Mouse (Mus musculus): ENCODE results near the gene Nckap5. TPM values are rescaled to one million over a fixed set of nuclear protein-coding genes. Genes with fewer than 3 reads are reported as not detected.
A peak's percentile ranks its signal among the peaks of the same experiment; 100 is the strongest.

The Nckap5 gene
- polyA plus RNA-seq, 1 experiment from 2014 or later, result 35.6 TPM

DNA sequence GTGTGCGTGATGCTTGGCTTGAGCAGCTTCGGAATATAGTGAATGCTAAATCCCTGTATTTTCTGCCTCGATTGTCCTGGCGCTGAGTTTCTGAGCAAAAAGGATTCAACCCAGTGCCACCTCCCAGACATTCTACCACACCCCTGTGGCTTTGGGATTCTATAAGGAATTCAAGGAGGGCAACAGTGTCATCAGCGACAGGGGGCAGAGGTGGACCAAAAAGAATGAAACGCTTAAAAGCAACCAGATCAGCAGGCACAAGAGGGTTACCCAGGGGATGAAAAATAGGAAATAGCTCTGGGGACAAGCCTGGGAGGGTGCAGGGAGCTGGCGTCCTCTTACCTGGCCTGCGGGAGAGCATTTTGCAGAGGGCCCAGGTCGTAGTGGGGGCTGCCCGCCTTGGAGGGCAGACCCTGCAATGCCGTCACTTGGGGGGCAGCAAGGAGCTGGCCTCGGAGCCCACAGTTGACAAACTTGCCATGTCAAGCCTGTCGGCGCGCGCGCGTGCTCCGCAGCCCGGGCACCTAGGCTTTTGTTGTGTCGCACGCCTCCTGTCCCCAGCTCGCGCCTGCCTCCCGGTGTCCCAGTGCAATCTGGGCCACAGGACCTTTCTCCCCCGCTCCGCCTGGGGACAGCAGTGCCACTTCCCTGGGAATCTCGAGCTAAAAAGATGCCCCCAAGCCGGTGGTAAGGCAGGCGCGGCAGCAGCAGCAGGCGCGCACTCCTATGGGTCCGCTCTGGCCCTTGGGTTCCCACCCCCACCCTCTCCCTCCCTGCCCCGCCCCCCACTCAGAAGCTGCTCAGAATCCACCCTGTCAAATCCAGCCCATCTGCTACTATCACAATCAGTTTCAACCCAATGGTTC, 338.2 kb downstream of the Nckap5 start:
- Histone ChIP-seq H3K9me3 (replicated peaks) (no peaks in the 10 kb centered on the region), H3K4me1 (peaks cover 57% of the 10 kb centered on the region), H3K27ac (replicated peaks) (peak overlapping the region; percentile 85), H3K36me3 (no peaks in the 10 kb centered on the region), H3K27me3 (ENCODE audit: low read depth, poor library complexity, severe bottlenecking) (peaks cover 8% of the 10 kb centered on the region), H3K4me3 (peak overlapping the region; percentile 62)
- 4% methylated on average over 35 of the region's 35 CpGs for WGBS
- DNase-seq (ENCODE audit: low spot score), result peak; percentile 56

DNA sequence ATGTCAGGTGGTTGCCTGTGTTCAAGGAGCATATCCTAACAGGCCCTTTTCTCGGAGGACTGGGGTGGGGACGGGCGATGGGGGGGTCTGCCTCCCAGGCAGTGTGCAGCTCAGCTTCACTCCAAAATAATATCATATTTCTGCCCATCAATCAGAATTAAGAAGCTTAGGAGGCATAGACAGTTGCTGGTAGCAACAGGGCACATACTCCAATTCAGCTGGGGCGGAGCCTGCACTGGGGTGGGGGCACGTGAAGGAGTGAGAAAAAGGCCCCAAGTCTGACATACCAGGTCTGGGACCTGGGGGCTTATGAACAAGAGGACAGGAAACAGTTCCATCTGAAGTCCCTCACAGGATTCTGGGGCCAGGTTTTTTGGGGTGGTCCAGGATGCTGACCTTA, 339.2 kb downstream of the Nckap5 start:
- H3K9me3 ChIP-seq (replicated peaks), result no peaks in the 10 kb centered on the region
- no peak for DNase-seq (ENCODE audit: low spot score)
- peaks cover 8% of the 10 kb centered on the region for H3K27me3 ChIP-seq (ENCODE audit: low read depth, poor library complexity, severe bottlenecking)
- 0 out of 2 replicates have a peak, but pooled peaks cover under 1% of the 10 kb centered on the region for H3K36me3 ChIP-seq
- H3K4me3 ChIP-seq, result peak overlapping the region; percentile 62
- H3K27ac ChIP-seq (replicated peaks), result 0 out of 2 replicates have a peak overlapping the region, but pooled peaks have one; percentile 23
- peaks cover 57% of the 10 kb centered on the region for H3K4me1 ChIP-seq
- 67% methylated on average over 5 of the region's 5 CpGs for WGBS

GRCm38 (mm10) chr1:126490256-126490655, 340.3 kb downstream of the Nckap5 start:
- Histone ChIP-seq H3K27me3 (ENCODE audit: low read depth, poor library complexity, severe bottlenecking) (peaks cover 8% of the 10 kb centered on the region), H3K9me3 (replicated peaks) (no peaks in the 10 kb centered on the region), H3K27ac (replicated peaks) (no peak overlapping the region), H3K4me3 (no peak overlapping the region), H3K4me1 (peaks cover 57% of the 10 kb centered on the region), H3K36me3 (peaks cover 5% of the 10 kb centered on the region; the same call in 1 of the 2 replicates)
- WGBS, result 24% methylated on average over 6 of the region's 6 CpGs
- no peak for DNase-seq (ENCODE audit: low spot score)

GRCm38 (mm10) chr1:126484664-126485087, 345.9 kb downstream of the Nckap5 start:
- no peak overlapping the region for H3K4me3 ChIP-seq
- peaks cover 5% of the 10 kb centered on the region; the same call in 1 of the 2 replicates for H3K36me3 ChIP-seq
- no peak overlapping the region for H3K27ac ChIP-seq (replicated peaks)
- H3K4me1 ChIP-seq, result peaks cover 18% of the 10 kb centered on the region
- H3K27me3 ChIP-seq (ENCODE audit: low read depth, poor library complexity, severe bottlenecking), result no peaks in the 10 kb centered on the region
- H3K9me3 ChIP-seq (replicated peaks), result no peaks in the 10 kb centered on the region
- WGBS, result 88% methylated on average over 6 of the region's 6 CpGs
- no peak for DNase-seq (ENCODE audit: low spot score)

DNA sequence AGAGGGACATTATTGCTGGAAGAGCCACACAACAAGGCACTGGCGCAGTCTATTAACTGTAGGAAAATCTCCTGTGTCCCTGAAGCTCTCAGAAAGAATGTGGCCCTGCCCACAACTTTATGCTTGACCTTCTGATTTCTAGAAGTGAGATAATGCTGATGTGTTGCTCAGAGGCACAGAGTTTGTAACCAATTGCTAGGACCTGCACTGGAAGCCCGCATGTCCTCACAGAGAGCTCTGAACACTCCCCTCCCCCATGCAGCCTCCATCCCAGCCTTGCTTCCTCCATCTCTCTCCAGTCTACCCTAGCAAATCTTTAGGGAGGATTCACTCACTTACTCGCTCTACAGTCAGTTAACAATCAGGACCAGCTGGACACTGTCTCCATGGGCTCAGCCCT, 346.9 kb downstream of the Nckap5 start:
- Histone ChIP-seq H3K27ac (replicated peaks) (no peak overlapping the region), H3K36me3 (peaks cover 5% of the 10 kb centered on the region; the same call in 1 of the 2 replicates), H3K9me3 (replicated peaks) (no peaks in the 10 kb centered on the region), H3K27me3 (ENCODE audit: low read depth, poor library complexity, severe bottlenecking) (no peaks in the 10 kb centered on the region), H3K4me1 (peaks cover 11% of the 10 kb centered on the region), H3K4me3 (no peak overlapping the region)
- WGBS, result 86% methylated on average over 3 of the region's 3 CpGs
- no peak for DNase-seq (ENCODE audit: low spot score)

DNA sequence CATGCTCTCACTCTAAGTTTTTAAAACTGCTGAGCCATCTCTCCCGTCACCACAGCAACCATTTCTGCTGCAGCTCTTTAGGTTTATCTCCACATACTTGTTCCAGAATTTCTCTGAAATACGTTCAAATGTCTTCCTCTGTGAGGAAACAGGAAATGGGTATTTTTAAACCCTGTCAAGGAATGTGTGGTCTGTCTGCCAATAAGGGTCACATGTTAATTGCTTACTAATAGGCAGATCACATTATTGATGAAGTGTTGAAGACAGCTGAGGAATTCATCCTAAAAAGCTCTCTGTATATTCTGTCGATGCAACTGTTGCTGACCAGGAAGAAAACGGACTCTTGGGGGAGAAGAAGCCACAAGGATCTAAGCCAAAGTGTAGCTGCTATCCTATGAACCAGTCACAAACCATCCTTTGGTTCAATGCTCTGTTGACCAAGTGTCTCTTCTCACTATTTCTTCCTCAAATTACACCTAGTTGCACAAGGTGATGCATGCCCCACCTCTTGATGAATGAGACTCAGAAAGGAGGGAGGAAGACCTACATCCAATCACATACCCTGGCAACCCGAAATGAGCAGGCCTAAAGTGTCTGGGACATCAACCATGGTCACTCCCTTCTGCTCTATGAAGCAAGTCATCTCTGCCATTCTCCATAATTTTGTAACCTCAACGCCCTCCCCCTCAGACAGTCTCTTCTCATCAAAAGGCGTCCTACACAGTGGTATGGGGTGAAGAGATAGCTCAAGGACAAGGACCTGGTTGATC, 349.0 kb downstream of the Nckap5 start:
- 86% methylated on average over 7 of the region's 7 CpGs for WGBS
- peaks cover 5% of the 10 kb centered on the region; the same call in 1 of the 2 replicates for H3K36me3 ChIP-seq
- H3K4me1 ChIP-seq, result peaks cover 4% of the 10 kb centered on the region; the same call in 1 of the 2 replicates
- DNase-seq (ENCODE audit: low spot score), result no peak
- no peaks in the 10 kb centered on the region for H3K27me3 ChIP-seq (ENCODE audit: low read depth, poor library complexity, severe bottlenecking)
- H3K4me3 ChIP-seq, result no peak overlapping the region
- H3K27ac ChIP-seq (replicated peaks), result no peak overlapping the region
- no peaks in the 10 kb centered on the region for H3K9me3 ChIP-seq (replicated peaks)

DNA sequence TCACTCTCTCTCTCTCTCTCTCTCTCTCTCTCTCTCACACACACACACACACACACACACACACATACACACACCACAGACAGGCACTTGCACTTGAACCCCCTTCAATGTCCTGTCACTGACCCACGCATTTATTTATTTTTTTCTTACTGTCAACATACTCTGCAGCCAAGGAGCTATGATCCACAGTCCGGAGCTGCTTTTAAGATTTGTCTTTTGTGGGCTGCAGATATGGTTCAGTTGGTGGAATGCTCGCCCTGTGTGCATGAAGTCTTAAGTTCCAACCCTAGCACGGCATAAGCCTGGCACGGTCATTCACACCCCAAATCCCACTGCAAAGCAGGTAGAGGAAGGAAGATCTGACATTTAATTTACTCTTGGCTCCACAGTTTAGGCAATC, 357.6 kb downstream of the Nckap5 start:
- 0 out of 2 replicates have a peak, but pooled peaks cover 4% of the 10 kb centered on the region for H3K4me1 ChIP-seq
- H3K27me3 ChIP-seq (ENCODE audit: low read depth, poor library complexity, severe bottlenecking), result no peaks in the 10 kb centered on the region
- H3K9me3 ChIP-seq (replicated peaks), result no peaks in the 10 kb centered on the region
- WGBS, result 86% methylated on average over 5 of the region's 5 CpGs
- H3K27ac ChIP-seq (replicated peaks), result no peak overlapping the region
- H3K36me3 ChIP-seq, result no peaks in the 10 kb centered on the region
- DNase-seq (ENCODE audit: low spot score), result no peak
- H3K4me3 ChIP-seq, result no peak overlapping the region

DNA sequence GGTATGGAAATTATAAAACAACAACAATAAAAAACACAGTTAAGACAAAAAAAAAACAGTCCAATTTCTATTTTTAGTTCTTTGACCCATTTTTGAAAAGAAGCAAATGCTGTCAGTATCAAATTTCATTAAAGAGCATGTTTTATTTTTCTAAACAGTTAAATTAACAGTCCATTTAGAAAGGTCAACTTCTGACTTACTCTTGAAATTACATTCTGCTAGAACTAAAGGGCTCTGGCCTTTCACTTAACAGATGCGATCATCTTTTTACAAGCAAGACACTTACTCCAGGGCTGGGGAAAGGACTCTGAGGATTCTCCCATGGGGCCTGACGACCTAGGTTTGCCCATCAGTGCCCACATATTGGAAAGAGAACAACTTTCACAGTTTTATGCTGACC, 359.2 kb downstream of the Nckap5 start:
- 80% methylated on average over 2 of the region's 2 CpGs for WGBS
- DNase-seq (ENCODE audit: low spot score), result no peak
- H3K4me3 ChIP-seq, result no peak overlapping the region
- no peak overlapping the region for H3K27ac ChIP-seq (replicated peaks)
- 0 out of 2 replicates have a peak, but pooled peaks cover 4% of the 10 kb centered on the region for H3K4me1 ChIP-seq
- no peaks in the 10 kb centered on the region for H3K27me3 ChIP-seq (ENCODE audit: low read depth, poor library complexity, severe bottlenecking)
- no peaks in the 10 kb centered on the region for H3K9me3 ChIP-seq (replicated peaks)
- H3K36me3 ChIP-seq, result no peaks in the 10 kb centered on the region

- DNase-seq (ENCODE audit: low spot score), result no peak
- Histone ChIP-seq H3K4me3 (no peak overlapping the region), H3K27ac (replicated peaks) (no peak overlapping the region), H3K36me3 (no peaks in the 10 kb centered on the region), H3K4me1 (0 out of 2 replicates have a peak, but pooled peaks cover 4% of the 10 kb centered on the region), H3K27me3 (ENCODE audit: low read depth, poor library complexity, severe bottlenecking) (no peaks in the 10 kb centered on the region), H3K9me3 (replicated peaks) (no peaks in the 10 kb centered on the region)
- whole genome bisulfite sequencing, result 83% methylated on average over 2 of the region's 2 CpGs
Observed at GRCm38 (mm10) chr1:126470883-126471282, 359.7 kb downstream of the Nckap5 start.

DNA sequence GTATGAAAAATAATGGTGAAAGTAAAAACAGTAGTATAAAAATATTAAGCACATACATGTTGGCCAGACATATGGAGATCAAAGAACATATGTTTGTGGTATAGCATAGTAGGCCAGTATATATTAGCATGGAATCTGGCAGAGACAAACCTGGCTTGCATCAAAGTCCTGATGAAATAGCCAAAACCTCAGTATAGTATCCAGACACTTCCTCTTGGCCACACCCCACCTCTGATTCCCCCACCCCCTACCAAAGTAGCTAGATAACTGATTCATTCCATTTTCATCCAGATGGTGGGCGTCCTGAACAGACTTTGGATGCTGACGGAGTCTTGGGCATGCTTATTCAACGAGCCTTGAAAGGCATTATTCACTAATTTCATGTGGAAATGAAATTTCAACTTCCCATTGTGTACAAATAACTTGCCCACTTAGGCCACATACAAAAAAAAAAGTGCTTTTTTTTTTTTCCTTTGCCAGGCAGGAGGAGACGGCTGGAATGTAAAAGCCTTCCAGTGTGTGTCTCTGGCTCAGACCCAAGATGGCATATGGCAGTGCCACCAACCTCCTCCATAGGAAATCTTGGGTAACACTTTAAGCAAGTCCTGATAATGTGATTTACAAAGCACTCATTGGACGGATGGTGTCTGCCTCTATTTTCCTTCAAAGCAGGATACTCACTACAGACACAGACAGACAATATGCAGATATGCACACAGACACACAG, 360.6 kb downstream of the Nckap5 start:
- 87% methylated on average over 5 of the region's 5 CpGs for WGBS
- Histone ChIP-seq H3K27me3 (ENCODE audit: low read depth, poor library complexity, severe bottlenecking) (no peaks in the 10 kb centered on the region), H3K27ac (replicated peaks) (no peak overlapping the region)

DNA sequence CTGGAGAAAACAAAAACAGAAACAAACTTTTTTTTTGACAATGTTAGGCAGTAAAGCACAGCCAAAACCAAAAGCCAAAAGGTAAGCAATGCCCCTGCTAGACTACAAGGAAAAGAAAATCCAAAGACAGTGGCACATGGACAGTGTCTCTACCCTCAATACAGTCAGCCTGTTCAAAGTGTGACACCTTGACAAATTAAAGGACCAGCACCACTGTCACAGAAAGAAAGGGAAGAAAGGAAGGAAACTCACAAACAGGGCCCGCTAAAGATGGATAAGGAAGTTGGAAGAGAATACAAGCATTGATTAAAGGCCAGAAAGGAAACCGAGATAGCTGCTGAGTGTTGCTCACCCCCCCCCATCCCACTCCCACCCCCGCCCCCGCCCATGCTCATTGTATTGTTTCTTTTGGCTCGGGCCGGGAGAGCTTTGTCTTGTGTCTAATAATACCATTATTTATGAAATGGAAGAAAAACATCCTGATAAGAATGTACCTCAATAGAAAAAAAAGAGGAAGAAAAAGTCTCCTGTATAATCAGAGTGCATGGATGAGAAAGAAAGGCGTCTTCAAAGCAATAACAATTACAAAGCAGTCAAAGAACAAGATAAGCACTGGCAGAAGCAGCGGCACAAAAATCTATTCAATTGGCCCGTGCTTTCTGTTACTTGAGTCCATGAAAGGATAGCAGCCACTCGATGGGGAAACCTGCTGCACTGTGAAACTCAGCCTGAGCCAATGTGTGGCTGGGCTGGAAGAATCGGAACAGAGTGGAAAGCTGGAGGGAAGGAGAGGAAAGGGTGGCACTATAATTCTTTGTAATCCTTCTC, 368.9 kb downstream of the Nckap5 start:
- Histone ChIP-seq H3K4me1 (peaks cover 19% of the 10 kb centered on the region), H3K27ac (replicated peaks) (0 out of 2 replicates have a peak overlapping the region, but pooled peaks have one; percentile 17), H3K27me3 (ENCODE audit: low read depth, poor library complexity, severe bottlenecking) (no peaks in the 10 kb centered on the region), H3K9me3 (replicated peaks) (no peaks in the 10 kb centered on the region), H3K4me3 (no peak overlapping the region), H3K36me3 (no peaks in the 10 kb centered on the region)
- DNase-seq (ENCODE audit: low spot score), result no peak
- 42% methylated on average over 11 of the region's 11 CpGs for WGBS

More for the DNA sequence above, 360.6 kb downstream of the Nckap5 start:
- no peaks in the 10 kb centered on the region for H3K9me3 ChIP-seq (replicated peaks)
- no peak overlapping the region for H3K4me3 ChIP-seq
- DNase-seq (ENCODE audit: low spot score), result no peak
- 0 out of 2 replicates have a peak, but pooled peaks cover 4% of the 10 kb centered on the region for H3K4me1 ChIP-seq
- no peaks in the 10 kb centered on the region for H3K36me3 ChIP-seq

Measured in midbrain, embryonic 10.5 days (tissue).